Mouse (Mus musculus) heart, adult 10 weeks (tissue): ENCODE measurements around the gene Ovol1. TPM values are rescaled to one million over a fixed set of nuclear protein-coding genes. Genes with fewer than 3 reads are reported as not detected.

Experiments
- polyA plus RNA-seq: library from polyadenylated mRNA; stranded (reverse); fragments of 350-450 nt; fragmentation: Illumina TruSeq; extraction: RNeasy Lipid Tissue Mini Kit (QIAGEN cat#74804); gene quantifications from one replicate; pipeline ENCODE4 v1.2.3, GENCODE M21; 2014; ENCODE audit warnings: low read depth, low replicate concordance

The Ovol1 gene
- not detected for polyA plus RNA-seq

GRCm38 (mm10) chr19:5560457-5561041, at the start of gene Ovol1:
Gene Ovol1, minus strand, starts transcription at chr19:5560646.

GRCm38 (mm10) chr19:5609547-5610404, 49.3 kb upstream of the Ovol1 start, which contains the start of gene Kat5:
Gene Kat5, minus strand, starts transcription at chr19:5610237.

DNA sequence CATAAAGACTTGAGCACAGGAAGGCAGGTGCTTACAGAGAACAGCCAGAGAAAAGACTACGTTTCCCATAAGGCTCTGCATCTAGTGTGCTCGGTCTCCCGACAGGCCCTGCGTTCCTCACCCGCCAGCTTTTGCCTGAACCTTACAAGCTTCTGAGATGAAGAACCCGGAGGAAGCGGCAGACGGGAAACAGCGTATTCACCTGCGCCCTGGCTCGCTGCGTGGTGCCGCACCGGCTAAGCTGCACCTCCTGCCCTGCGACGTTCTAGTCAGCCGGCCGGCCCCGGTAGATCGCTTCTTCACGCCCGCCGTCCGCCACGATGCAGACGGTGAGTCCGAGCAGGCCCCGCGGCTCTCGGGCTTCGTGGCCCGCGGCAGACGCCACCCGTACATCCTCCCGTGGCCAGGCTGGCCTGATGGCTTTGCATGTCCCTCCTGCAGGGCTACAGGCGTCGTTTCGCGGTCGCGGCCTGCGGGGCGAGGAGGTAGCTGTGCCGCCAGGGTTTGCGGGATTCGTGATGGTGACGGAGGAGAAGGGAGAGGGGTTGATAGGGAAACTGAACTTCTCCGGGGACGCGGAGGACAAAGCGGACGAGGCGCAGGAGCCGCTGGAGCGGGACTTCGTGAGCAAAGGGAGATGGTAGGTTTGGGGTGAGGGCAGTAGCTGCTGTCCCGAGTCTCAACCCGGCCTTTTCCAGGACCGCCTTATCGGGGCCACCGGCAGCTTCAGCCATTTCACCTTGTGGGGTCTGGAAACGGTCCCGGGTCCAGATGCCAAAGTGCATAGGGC, 41.5 kb upstream of the Ovol1 start, which contains the start of gene Rnaseh2c:
Gene Rnaseh2c (plus strand): TSS at position 122 of the 790 bp plus-strand sequence.

GRCm38 (mm10) chr19:5567534-5568469, 7.4 kb upstream of the Ovol1 start, which contains the start of gene Ap5b1:
Gene Ap5b1, plus strand, starts transcription at chr19:5568025.

GRCm38 (mm10) chr19:5510031-5511026, 50.1 kb downstream of the Ovol1 start, which contains the start of gene Snx32:
Gene Snx32, minus strand, starts transcription at chr19:5510538.

DNA sequence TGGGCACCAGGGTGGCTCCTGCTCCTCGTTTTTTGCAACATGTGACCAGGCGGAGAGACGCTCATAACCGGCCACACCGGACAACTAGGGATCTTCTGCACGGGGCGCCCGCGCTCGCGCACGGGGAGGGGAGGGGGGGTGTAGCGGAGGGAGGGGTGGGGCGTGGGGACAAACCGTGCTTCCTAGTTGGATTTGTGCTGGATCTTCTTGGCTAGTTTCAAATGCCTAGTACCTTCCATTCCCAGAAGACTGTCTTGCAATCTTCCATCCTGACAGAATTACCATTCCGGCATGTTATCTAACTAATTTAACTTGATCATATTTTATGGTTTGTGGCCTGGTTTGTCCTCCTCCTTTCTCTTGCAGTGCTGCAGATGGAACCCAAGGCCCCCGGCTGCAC, 56.8 kb downstream of the Ovol1 start, which contains the start of gene 1700020D05Rik:
Gene 1700020D05Rik (minus strand): TSS at position 101 of the 400 bp plus-strand sequence.

Other genes starting within 250 kb of the Ovol1 start
- gene Catsper1, start 224.9 kb downstream of the Ovol1 start, polyA plus RNA-seq: not detected
- 5.7 TPM for gene Cst6, start 211.1 kb downstream of the Ovol1 start, polyA plus RNA-seq
- 23.0 TPM for gene Eif1ad, start 193.9 kb downstream of the Ovol1 start, polyA plus RNA-seq
- 122 TPM for gene Banf1, start 193.5 kb downstream of the Ovol1 start, polyA plus RNA-seq
- 43.7 TPM for gene Sart1, start 171.9 kb downstream of the Ovol1 start, polyA plus RNA-seq
- not detected for gene Tsga10ip, start 158.1 kb downstream of the Ovol1 start, polyA plus RNA-seq
- 391 TPM for gene Drap1, start 135.7 kb downstream of the Ovol1 start, polyA plus RNA-seq
- 33.9 TPM for gene AI837181, start 135.5 kb downstream of the Ovol1 start, polyA plus RNA-seq
- gene Fosl1, start 113.1 kb downstream of the Ovol1 start, polyA plus RNA-seq: not detected
- 6.9 TPM for gene Ccdc85b, start 102.8 kb downstream of the Ovol1 start, polyA plus RNA-seq
- gene Fibp, start 100.0 kb downstream of the Ovol1 start, polyA plus RNA-seq: 44.4 TPM
- not detected for gene Ctsw, start 92.1 kb downstream of the Ovol1 start, polyA plus RNA-seq
- 14.6 TPM for gene Efemp2, start 86.7 kb downstream of the Ovol1 start, polyA plus RNA-seq
- gene Mus81, start 72.2 kb downstream of the Ovol1 start, polyA plus RNA-seq: 33.4 TPM
- gene Cfl1, start 70.2 kb downstream of the Ovol1 start, polyA plus RNA-seq: 173 TPM
- 1.8 TPM for gene 1700020D05Rik, start 56.9 kb downstream of the Ovol1 start, polyA plus RNA-seq
- gene Snx32, start 50.1 kb downstream of the Ovol1 start, polyA plus RNA-seq: 10.1 TPM
- gene Ap5b1, start 7.4 kb upstream of the Ovol1 start, polyA plus RNA-seq: 1.9 TPM
- 28.9 TPM for gene Rnaseh2c, start 41.2 kb upstream of the Ovol1 start, polyA plus RNA-seq
- gene Kat5, start 49.6 kb upstream of the Ovol1 start, polyA plus RNA-seq: 30.9 TPM
- 30.4 TPM for gene Rela, start 76.8 kb upstream of the Ovol1 start, polyA plus RNA-seq
- gene Sipa1, start 103.1 kb upstream of the Ovol1 start, polyA plus RNA-seq: 16.2 TPM
- 22.2 TPM for gene Map3k11, start 128.1 kb upstream of the Ovol1 start, polyA plus RNA-seq
- 22.7 TPM for gene Pcnx3, start 128.3 kb upstream of the Ovol1 start, polyA plus RNA-seq
- gene Kcnk7, start 143.7 kb upstream of the Ovol1 start, polyA plus RNA-seq: not detected
- 120 TPM for gene Ehbp1l1, start 165.7 kb upstream of the Ovol1 start, polyA plus RNA-seq
- gene Fam89b, start 169.0 kb upstream of the Ovol1 start, polyA plus RNA-seq: 27.2 TPM
- 41.9 TPM for gene Ltbp3, start 180.3 kb upstream of the Ovol1 start, polyA plus RNA-seq
- gene Scyl1, start 210.8 kb upstream of the Ovol1 start, polyA plus RNA-seq: 64.9 TPM